Mouse (Mus musculus) neural tube, embryonic 12.5 days (tissue): ENCODE measurements around the gene Sbf2. TPM values are rescaled to one million over a fixed set of nuclear protein-coding genes. Genes with fewer than 3 reads are reported as not detected.

Source experiments
- ATAC-seq: fragments of 200-750 bp; cut with Nextera tagmentation; 2 replicates; pipeline ENCODE4 v1.8.0; 2017; ENCODE audit warnings: low read depth, mild to moderate bottlenecking, moderate TSS enrichment, moderate library complexity; ENCODE audit not compliant: low FRiP score
- H3K27ac ChIP-seq: fragments of 300-500 bp; sonication (generic); 2 replicates; pipeline ENCODE4 v1.5.1; 2016
- H3K27me3 ChIP-seq: fragments of 300-500 bp; sonication (generic); replicated peaks from 2 replicates; pipeline ENCODE4 v1.6.1; 2016; ENCODE audit warnings: mild to moderate bottlenecking
- H3K36me3 ChIP-seq: fragments of 300-500 bp; sonication (generic); 2 replicates; pipeline ENCODE4 v1.6.1; 2016; ENCODE audit warnings: mild to moderate bottlenecking
- H3K4me1 ChIP-seq: fragments of 300-500 bp; sonication (generic); 2 replicates; pipeline ENCODE4 v1.6.1; 2016
- H3K4me2 ChIP-seq: fragments of 300-500 bp; sonication (generic); replicated peaks from 2 replicates; pipeline ENCODE4 v1.6.1; 2016; ENCODE audit warnings: mild to moderate bottlenecking
- H3K4me3 ChIP-seq: fragments of 300-500 bp; sonication (generic); 2 replicates; pipeline ENCODE4 v1.5.1; 2016
- H3K9ac ChIP-seq: fragments of 300-500 bp; sonication (generic); 2 replicates; pipeline ENCODE4 v1.6.1; 2016; ENCODE audit warnings: mild to moderate bottlenecking
- H3K9me3 ChIP-seq: fragments of 300-500 bp; sonication (generic); 2 replicates; pipeline ENCODE4 v1.6.1; 2016; ENCODE audit warnings: mild to moderate bottlenecking
- WGBS: fragments of 180-500 bp; shearing (Covaris S2); methylation state at CpG from one replicate; pipeline ENCODE4 v1.1.7; 2016; 5-methylcytosine and 5-hydroxymethylcytosine counted together
- polyA plus RNA-seq: library from polyadenylated mRNA; unstranded; fragments of >200 nt; fragmentation: Nextera tagmentation; extraction: Ambion mirVana; gene quantifications from 2 replicates; pipeline ENCODE4 v1.2.1, GENCODE M21; 2016

Sbf2 gene
- polyA plus RNA-seq, 1 experiment from 2014 or later, result 53.2 TPM

- peaks cover 25% of the 10 kb centered on the region for H3K36me3 ChIP-seq
- no peak for ATAC-seq
- WGBS, result 92% methylated on average over 1 of the region's 1 CpGs
- no peak overlapping the region for H3K9ac ChIP-seq
- H3K4me2 ChIP-seq, result no peak overlapping the region
- H3K4me1 ChIP-seq, result no peaks in the 10 kb centered on the region
- no peaks in the 10 kb centered on the region for H3K27me3 ChIP-seq
- no peak overlapping the region for H3K4me3 ChIP-seq
- H3K9me3 ChIP-seq, result no peaks in the 10 kb centered on the region
- no peak overlapping the region for H3K27ac ChIP-seq
Measured at GRCm38 (mm10) chr7:110361516-110361915, 253.2 kb downstream of the Sbf2 start.

DNA sequence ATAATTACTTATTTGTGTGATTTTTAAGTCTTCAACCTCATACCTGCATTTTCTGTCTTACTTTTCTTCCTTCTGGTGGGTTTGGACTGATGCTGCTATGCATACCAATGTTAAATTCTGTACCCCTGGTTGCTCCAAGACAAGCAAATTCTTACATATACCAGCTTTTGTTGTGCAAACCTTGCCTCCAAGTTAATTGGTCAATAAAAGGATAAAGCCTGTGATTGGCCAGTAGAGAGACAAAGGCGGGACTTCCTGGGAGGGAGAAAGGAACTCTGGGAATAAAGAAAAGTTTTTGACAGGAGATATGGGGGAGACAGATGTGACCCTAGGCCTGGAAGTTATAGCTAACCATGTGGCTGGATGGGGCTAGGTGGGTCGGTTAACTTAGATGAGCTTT lies 255.3 kb downstream of the Sbf2 start:
- Histone ChIP-seq H3K9me3 (no peaks in the 10 kb centered on the region), H3K27me3 (no peaks in the 10 kb centered on the region), H3K36me3 (peaks cover 12% of the 10 kb centered on the region), H3K4me2 (no peak overlapping the region), H3K9ac (no peak overlapping the region), H3K4me1 (no peaks in the 10 kb centered on the region), H3K27ac (no peak overlapping the region), H3K4me3 (no peak overlapping the region)
- WGBS, result 96% methylated on average over 2 of the region's 2 CpGs
- ATAC-seq, result no peak

DNA sequence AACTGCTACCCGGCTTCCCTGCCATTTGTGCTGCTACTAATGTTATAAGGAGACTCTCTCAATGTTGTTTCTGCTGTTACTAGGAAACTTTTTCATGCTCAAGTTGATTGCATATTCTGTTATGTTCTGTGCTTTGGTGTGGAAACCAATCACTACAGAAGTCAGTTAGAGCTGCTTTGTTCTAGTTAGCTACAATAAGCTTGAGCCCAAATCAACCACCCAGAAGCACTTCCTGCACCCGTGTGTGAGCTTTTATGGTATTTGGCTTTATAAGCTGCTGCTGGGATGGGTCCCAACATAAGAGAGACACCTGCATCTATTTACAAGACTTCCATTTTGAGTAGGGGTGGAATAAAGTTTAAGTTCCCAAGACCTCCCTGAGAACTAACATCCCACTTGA lies 260.8 kb downstream of the Sbf2 start:
- Histone ChIP-seq H3K27ac (no peak overlapping the region), H3K4me1 (no peaks in the 10 kb centered on the region), H3K27me3 (no peaks in the 10 kb centered on the region), H3K9me3 (no peaks in the 10 kb centered on the region), H3K4me3 (no peak overlapping the region), H3K36me3 (peaks cover 13% of the 10 kb centered on the region), H3K4me2 (no peak overlapping the region), H3K9ac (no peak overlapping the region)
- no peak for ATAC-seq
- WGBS, result 79% methylated on average over 2 of the region's 2 CpGs

GRCm38 (mm10) chr7:110347250-110347649 lies 267.5 kb downstream of the Sbf2 start:
- no peak for ATAC-seq
- Histone ChIP-seq H3K36me3 (peaks cover 7% of the 10 kb centered on the region; the same call in 1 of the 2 replicates), H3K4me3 (no peak overlapping the region), H3K27ac (no peak overlapping the region), H3K27me3 (no peaks in the 10 kb centered on the region), H3K4me2 (no peak overlapping the region), H3K9ac (no peak overlapping the region), H3K4me1 (no peaks in the 10 kb centered on the region), H3K9me3 (no peaks in the 10 kb centered on the region)
- 86% methylated on average over 1 of the region's 1 CpGs for WGBS

DNA sequence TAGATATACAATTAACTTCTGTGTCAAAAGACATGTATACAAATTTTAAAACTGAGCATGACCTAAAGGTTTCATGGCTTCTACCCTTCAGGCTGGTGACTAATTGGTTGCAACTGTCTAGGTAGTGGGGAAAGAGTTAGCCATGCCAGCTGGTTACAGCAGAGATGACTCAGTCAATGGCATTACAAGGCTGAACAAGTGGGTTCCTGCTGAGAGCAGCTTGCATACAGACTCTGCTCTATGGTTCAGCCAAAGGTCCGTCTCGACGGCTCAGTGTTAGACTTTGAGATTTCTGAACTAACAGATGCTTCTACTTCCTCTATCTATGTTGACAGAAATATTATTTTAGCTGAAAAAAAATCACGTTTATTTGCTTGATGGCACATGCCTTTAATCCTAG lies 277.1 kb downstream of the Sbf2 start:
- 84% methylated on average over 4 of the region's 4 CpGs for WGBS

GRCm38 (mm10) chr7:110325381-110326110 lies 289.2 kb downstream of the Sbf2 start:
- WGBS, result 94% methylated on average over 5 of the region's 5 CpGs
- H3K4me1 ChIP-seq, result no peaks in the 10 kb centered on the region
- H3K27ac ChIP-seq, result no peak overlapping the region
- no peak overlapping the region for H3K4me3 ChIP-seq
- no peak overlapping the region for H3K4me2 ChIP-seq
- no peak for ATAC-seq
- no peaks in the 10 kb centered on the region for H3K9me3 ChIP-seq
- H3K9ac ChIP-seq, result no peak overlapping the region
- peaks cover 78% of the 10 kb centered on the region for H3K36me3 ChIP-seq
- no peaks in the 10 kb centered on the region for H3K27me3 ChIP-seq

More for the DNA sequence above, 277.1 kb downstream of the Sbf2 start:
- H3K27me3 ChIP-seq, result no peaks in the 10 kb centered on the region
- H3K4me2 ChIP-seq, result no peak overlapping the region
- ATAC-seq, result no peak
- H3K4me3 ChIP-seq, result no peak overlapping the region
- H3K4me1 ChIP-seq, result no peaks in the 10 kb centered on the region
- no peak overlapping the region for H3K9ac ChIP-seq
- no peaks in the 10 kb centered on the region for H3K9me3 ChIP-seq
- no peak overlapping the region for H3K27ac ChIP-seq
- H3K36me3 ChIP-seq, result peaks cover 36% of the 10 kb centered on the region

GRCm38 (mm10) chr7:110324852-110325251 lies 289.9 kb downstream of the Sbf2 start:
- H3K36me3 ChIP-seq, result peaks cover 79% of the 10 kb centered on the region

DNA sequence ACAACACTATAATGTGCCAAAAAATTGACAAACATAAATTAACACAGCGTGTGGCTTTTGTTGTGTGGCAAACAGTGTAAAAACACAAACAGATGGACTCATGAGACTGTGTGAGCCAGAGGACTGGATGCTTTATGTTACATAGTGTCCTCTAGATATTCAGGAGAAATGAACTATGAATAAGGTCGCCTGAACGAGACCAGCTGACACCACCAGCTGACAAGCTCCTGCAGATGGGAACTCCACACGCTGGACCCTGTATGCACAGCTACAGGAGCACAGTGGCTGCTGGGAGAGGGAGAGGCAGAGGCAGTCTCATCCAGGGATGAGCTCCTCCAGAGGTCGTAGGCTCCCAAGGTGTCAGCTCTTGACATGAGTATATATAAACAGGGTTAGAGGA lies 293.6 kb downstream of the Sbf2 start:
- no peak overlapping the region for H3K4me3 ChIP-seq
- no peaks in the 10 kb centered on the region for H3K9me3 ChIP-seq
- no peak overlapping the region for H3K27ac ChIP-seq
- H3K4me2 ChIP-seq, result no peak overlapping the region
- no peaks in the 10 kb centered on the region for H3K27me3 ChIP-seq
- no peak for ATAC-seq
- no peak overlapping the region for H3K9ac ChIP-seq
- peaks cover 60% of the 10 kb centered on the region for H3K36me3 ChIP-seq
- no peaks in the 10 kb centered on the region for H3K4me1 ChIP-seq
- WGBS, result 81% methylated on average over 5 of the region's 5 CpGs

More at GRCm38 (mm10) chr7:110324852-110325251, 289.9 kb downstream of the Sbf2 start:
- no peak overlapping the region for H3K9ac ChIP-seq
- no peak for ATAC-seq
- WGBS, result 91% methylated on average over 1 of the region's 1 CpGs
- H3K4me2 ChIP-seq, result no peak overlapping the region
- H3K4me3 ChIP-seq, result no peak overlapping the region
- H3K4me1 ChIP-seq, result no peaks in the 10 kb centered on the region
- no peaks in the 10 kb centered on the region for H3K27me3 ChIP-seq
- H3K9me3 ChIP-seq, result no peaks in the 10 kb centered on the region
- H3K27ac ChIP-seq, result no peak overlapping the region

DNA sequence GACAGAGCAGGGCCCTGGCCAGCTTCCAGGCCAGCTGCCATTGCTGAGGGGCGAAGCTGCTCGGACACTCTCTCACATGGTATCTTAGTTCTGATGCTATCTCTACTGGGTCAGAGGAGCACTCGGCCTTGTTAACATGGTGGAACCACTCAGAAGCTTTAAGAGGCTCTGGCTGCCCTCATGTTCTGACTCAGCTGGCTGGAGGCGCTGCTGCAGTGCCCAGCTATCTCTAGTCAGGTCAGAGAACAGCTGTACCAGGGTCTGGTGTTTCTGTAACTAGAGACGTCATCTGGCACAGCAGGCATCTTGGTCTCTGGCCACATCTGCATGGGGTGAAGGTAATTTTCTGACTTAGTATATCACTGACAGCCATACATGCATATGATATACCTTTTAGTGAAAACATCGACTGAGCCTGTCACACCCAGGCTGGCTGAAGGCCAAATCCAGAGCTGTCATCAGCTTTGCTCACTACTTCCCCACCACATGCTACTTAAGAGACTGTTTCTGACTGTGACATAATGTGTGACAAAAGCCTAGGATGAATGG lies 295.7 kb downstream of the Sbf2 start:
- Histone ChIP-seq H3K36me3 (peaks cover 61% of the 10 kb centered on the region), H3K27ac (no peak overlapping the region), H3K4me3 (no peak overlapping the region), H3K4me2 (no peak overlapping the region), H3K9me3 (0 out of 2 replicates have a peak, but pooled peaks cover 4% of the 10 kb centered on the region), H3K4me1 (no peaks in the 10 kb centered on the region), H3K27me3 (no peaks in the 10 kb centered on the region), H3K9ac (no peak overlapping the region)
- ATAC-seq, result no peak
- WGBS, result 88% methylated on average over 6 of the region's 6 CpGs

DNA sequence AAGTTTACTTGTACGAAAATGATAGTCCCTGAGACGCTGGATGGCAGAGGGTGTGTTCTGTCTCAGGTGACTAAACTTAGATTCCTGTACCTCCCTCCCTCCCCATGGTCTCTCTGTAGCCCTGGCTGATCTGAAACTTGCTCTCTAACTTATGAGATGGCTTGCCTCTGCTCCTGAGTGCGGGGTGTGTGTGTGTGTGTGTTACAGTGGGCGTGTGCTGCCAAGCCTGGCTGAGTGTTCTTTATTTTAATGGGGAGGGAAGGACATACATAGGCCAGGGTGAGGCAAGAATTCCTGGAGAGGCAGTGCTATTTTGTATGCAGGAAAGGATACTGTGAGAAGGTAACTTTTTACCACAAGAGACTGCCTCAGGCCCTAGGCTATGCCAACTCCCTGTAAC lies 297.3 kb downstream of the Sbf2 start:
- H3K4me2 ChIP-seq, result no peak overlapping the region
- H3K4me1 ChIP-seq, result no peaks in the 10 kb centered on the region
- no peaks in the 10 kb centered on the region for H3K27me3 ChIP-seq
- peaks cover 60% of the 10 kb centered on the region for H3K36me3 ChIP-seq
- no peak overlapping the region for H3K4me3 ChIP-seq
- no peak for ATAC-seq
- no peak overlapping the region for H3K27ac ChIP-seq
- H3K9ac ChIP-seq, result no peak overlapping the region
- H3K9me3 ChIP-seq, result 0 out of 2 replicates have a peak, but pooled peaks cover 4% of the 10 kb centered on the region
- 90% methylated on average over 4 of the region's 4 CpGs for WGBS

DNA sequence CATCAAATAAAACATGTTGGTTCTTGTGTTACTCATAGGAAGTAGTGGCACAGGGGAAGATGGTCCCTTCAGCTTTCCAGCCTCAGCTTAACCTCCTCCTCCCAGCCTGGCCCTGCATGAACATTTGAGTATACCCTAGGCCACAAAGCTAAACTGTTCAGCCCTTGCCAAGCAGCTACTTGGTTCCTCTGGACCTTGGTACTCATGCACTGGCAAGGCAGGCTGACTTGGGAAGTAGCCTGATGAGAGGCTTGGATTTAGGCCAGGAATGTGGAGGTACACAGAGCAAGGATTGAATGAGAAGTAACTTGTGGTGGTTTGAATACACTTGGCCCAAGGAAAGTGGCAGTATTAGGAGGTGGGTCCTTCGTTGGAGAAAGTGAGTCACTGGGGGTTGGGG lies 299.4 kb downstream of the Sbf2 start:
- H3K36me3 ChIP-seq, result peaks cover 68% of the 10 kb centered on the region
- H3K9ac ChIP-seq, result no peak overlapping the region
- H3K27ac ChIP-seq, result no peak overlapping the region

GRCm38 (mm10) chr7:110314401-110314890 lies 300.3 kb downstream of the Sbf2 start:
- Histone ChIP-seq H3K27ac (no peak overlapping the region), H3K4me3 (no peak overlapping the region), H3K9ac (no peak overlapping the region), H3K27me3 (no peaks in the 10 kb centered on the region), H3K9me3 (0 out of 2 replicates have a peak, but pooled peaks cover 4% of the 10 kb centered on the region), H3K36me3 (peaks cover 73% of the 10 kb centered on the region), H3K4me2 (no peak overlapping the region), H3K4me1 (no peaks in the 10 kb centered on the region)
- ATAC-seq, result no peak
- WGBS, result 90% methylated on average over 7 of the region's 7 CpGs

More for the DNA sequence above, 299.4 kb downstream of the Sbf2 start:
- Histone ChIP-seq H3K4me3 (no peak overlapping the region), H3K27me3 (no peaks in the 10 kb centered on the region), H3K4me1 (no peaks in the 10 kb centered on the region), H3K9me3 (0 out of 2 replicates have a peak, but pooled peaks cover 4% of the 10 kb centered on the region), H3K4me2 (no peak overlapping the region)
- 83% methylated on average over 1 of the region's 1 CpGs for WGBS
- ATAC-seq, result no peak
